Mouse (Mus musculus) lung, postnatal 0 days (tissue): ENCODE results near the gene Olfr1183. TPM values are rescaled to one million over a fixed set of nuclear protein-coding genes. Genes with fewer than 3 reads are reported as not detected.
"Not testable (repeated sequence)": the region's sequence is repeated elsewhere in the genome, so short reads cannot be mapped to it uniquely, and the experiment has no call there.

Source experiments
- ATAC-seq: fragments of 200-750 bp; cut with Nextera tagmentation; 2 replicates; pipeline ENCODE4 v1.8.0; 2017; ENCODE audit warnings: moderate library complexity
- DNase-seq: peaks from one replicate; pipeline ENCODE4 v3.0.0-alpha.2; 2016; ENCODE audit warnings: low spot score
- H3K27ac ChIP-seq: fragments of 300-500 bp; sonication (generic); 2 replicates; pipeline ENCODE4 v1.5.1; 2014; ENCODE audit warnings: antibody characterized with exemption, mild to moderate bottlenecking, low read length, mixed read lengths
- H3K27me3 ChIP-seq: fragments of 300-500 bp; sonication (generic); replicated peaks from 2 replicates; pipeline ENCODE4 v1.6.1; 2014; ENCODE audit warnings: low read length, mixed read lengths; ENCODE audit not compliant: insufficient read depth
- H3K36me3 ChIP-seq: fragments of 300-500 bp; sonication (generic); 2 replicates; pipeline ENCODE4 v1.6.1; 2014; ENCODE audit warnings: low read length, mixed read lengths; ENCODE audit not compliant: insufficient read depth
- H3K4me1 ChIP-seq: fragments of 300-500 bp; sonication (generic); 2 replicates; pipeline ENCODE4 v1.6.1; 2014; ENCODE audit warnings: antibody characterized with exemption, low read depth, low read length, mixed read lengths; ENCODE audit not compliant: insufficient read depth
- H3K4me2 ChIP-seq: fragments of 300-500 bp; sonication (generic); replicated peaks from 2 replicates; pipeline ENCODE4 v1.6.1; 2014; ENCODE audit warnings: low read depth, mild to moderate bottlenecking, low read length, moderate library complexity, mixed read lengths
- H3K4me3 ChIP-seq: fragments of 300-500 bp; sonication (generic); 2 replicates; pipeline ENCODE4 v1.5.1; 2014; ENCODE audit warnings: low read depth, low read length
- H3K9ac ChIP-seq: fragments of 300-500 bp; sonication (generic); replicated peaks from 2 replicates; pipeline ENCODE4 v1.6.1; 2014; ENCODE audit warnings: low read depth, mild to moderate bottlenecking
- H3K9me3 ChIP-seq: fragments of 300-500 bp; sonication (generic); 2 replicates; pipeline ENCODE4 v1.6.1; 2016; ENCODE audit warnings: low read length, mixed read lengths
- CTCF ChIP-seq: IDR thresholded peaks from 2 replicates; pipeline ENCODE4 v1.5.1; 2016; ENCODE audit warnings: antibody characterized with exemption, mild to moderate bottlenecking
- EP300 ChIP-seq: IDR thresholded peaks from 2 replicates; pipeline ENCODE4 v1.6.1; 2016; ENCODE audit warnings: antibody characterized with exemption, mild to moderate bottlenecking, control low read depth
- WGBS: fragments of 180-500 bp; shearing (Covaris S2); extraction: QIAGEN DNeasy Blood & Tissue Kit; methylation state at CpG from one replicate; pipeline ENCODE4 v1.1.7; 2014; 5-methylcytosine and 5-hydroxymethylcytosine counted together
- polyA plus RNA-seq: library from polyadenylated mRNA; unstranded; fragments of >200 nt; fragmentation: Nextera tagmentation; extraction: Ambion mirVana; gene quantifications from 2 replicates; pipeline ENCODE4 v1.2.1, GENCODE M21; 2015

Olfr1183 gene
- not detected in 2 replicates for polyA plus RNA-seq

- H3K4me2 ChIP-seq, H3K27me3 ChIP-seq, DNase-seq, H3K4me1 ChIP-seq, H3K27ac ChIP-seq, H3K36me3 ChIP-seq, H3K9me3 ChIP-seq, H3K9ac ChIP-seq, H3K4me3 ChIP-seq, ATAC-seq: not testable (repeated sequence)
- WGBS: 92% methylated on average over 1 of the region's 1 CpGs
Measured at GRCm38 (mm10) chr2:88454567-88454966, at the start of gene Olfr1183. TSS of gene Olfr1183 (plus strand) at chr2:88454867.

DNA sequence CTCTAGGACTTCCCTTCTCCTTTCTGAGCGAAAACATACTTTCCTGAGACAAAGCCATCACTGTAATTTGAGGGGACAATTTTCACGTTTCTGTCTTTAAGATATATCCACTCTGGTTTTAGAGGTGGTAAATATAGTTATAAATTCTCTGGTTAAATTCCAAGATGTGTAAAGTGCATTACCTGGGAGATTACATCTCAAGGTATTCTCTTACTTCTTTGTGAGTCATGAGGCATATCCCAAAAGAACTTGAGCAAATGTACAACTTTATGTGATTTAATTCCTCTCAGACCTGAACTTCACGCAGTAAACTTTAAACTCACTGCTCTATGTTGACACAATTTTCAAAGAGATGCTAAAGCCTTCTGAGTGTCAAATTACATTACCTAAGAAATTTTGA lies 48.3 kb upstream of the Olfr1183 start, which contains the start of gene Olfr1179:
Gene Olfr1179 (minus strand): TSS at position 101 of the 400 bp plus-strand sequence.
- ATAC-seq (no peak), DNase-seq (no peak)
- 71% methylated on average over 3 of the region's 3 CpGs for WGBS
- TF ChIP-seq CTCF (no peak), EP300 (no peak)
- no peak within 1 kb of the TSS for H3K9ac ChIP-seq
- H3K4me1 ChIP-seq: no peaks in the 10 kb centered on the region
- H3K36me3 ChIP-seq: no peaks in the 10 kb centered on the region
- H3K9me3 ChIP-seq: no peaks in the 10 kb centered on the region
- H3K27me3 ChIP-seq: no peaks in the 10 kb centered on the region
- no peak within 1 kb of the TSS for H3K4me3 ChIP-seq
- H3K4me2 ChIP-seq: no peak within 1 kb of the TSS
- no peak within 1 kb of the TSS for H3K27ac ChIP-seq

- H3K27me3 ChIP-seq: no peaks in the 10 kb centered on the region
- H3K9ac ChIP-seq: no peak within 1 kb of the TSS
- H3K4me3 ChIP-seq: no peak within 1 kb of the TSS
- TF ChIP-seq CTCF: no peak
- no peak for TF ChIP-seq EP300
- no peak within 1 kb of the TSS for H3K27ac ChIP-seq
- 59% methylated on average over 2 of the region's 2 CpGs for WGBS
- DNase-seq (no peak), ATAC-seq (no peak)
- no peak within 1 kb of the TSS for H3K4me2 ChIP-seq
- H3K9me3 ChIP-seq: no peaks in the 10 kb centered on the region
- H3K36me3 ChIP-seq: no peaks in the 10 kb centered on the region
- no peaks in the 10 kb centered on the region for H3K4me1 ChIP-seq
Measured at GRCm38 (mm10) chr2:88419051-88419450, 35.6 kb upstream of the Olfr1183 start, which contains the start of gene Olfr1180. TSS of gene Olfr1180 (minus strand) at chr2:88419151.

DNA sequence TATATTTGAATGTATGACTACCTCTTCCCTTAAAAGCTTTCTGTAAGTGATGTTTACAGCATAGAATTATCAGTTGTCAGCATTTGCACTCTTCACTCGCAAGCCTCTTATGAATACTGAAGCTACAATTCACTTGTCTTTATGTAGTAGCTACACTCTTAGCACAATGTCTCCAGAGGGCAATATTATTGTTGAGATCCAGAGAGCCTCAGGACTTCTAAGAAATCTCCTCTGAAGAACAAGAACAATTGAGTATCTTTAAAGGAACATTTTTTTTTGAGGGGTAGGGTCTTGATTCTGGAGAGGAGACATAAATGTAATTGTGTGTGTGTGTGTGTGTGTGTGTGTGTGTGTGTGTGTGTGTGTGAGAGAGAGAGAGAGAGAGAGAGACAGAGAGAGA lies 28.6 kb upstream of the Olfr1183 start, which contains the start of gene Olfr1181:
Gene Olfr1181 (minus strand): TSS at position 101 of the 400 bp plus-strand sequence.
- DNase-seq (no peak), ATAC-seq (no peak)
- no peaks in the 10 kb centered on the region for H3K9me3 ChIP-seq
- TF ChIP-seq EP300: no peak
- TF ChIP-seq CTCF: no peak
- H3K27me3 ChIP-seq: no peaks in the 10 kb centered on the region
- H3K4me1 ChIP-seq: no peaks in the 10 kb centered on the region
- no peaks in the 10 kb centered on the region for H3K36me3 ChIP-seq
- no peak within 1 kb of the TSS for H3K9ac ChIP-seq
- H3K4me2 ChIP-seq: no peak within 1 kb of the TSS
- no peak within 1 kb of the TSS for H3K4me3 ChIP-seq
- 76% methylated on average over 1 of the region's 1 CpGs for WGBS
- no peak within 1 kb of the TSS for H3K27ac ChIP-seq

DNA sequence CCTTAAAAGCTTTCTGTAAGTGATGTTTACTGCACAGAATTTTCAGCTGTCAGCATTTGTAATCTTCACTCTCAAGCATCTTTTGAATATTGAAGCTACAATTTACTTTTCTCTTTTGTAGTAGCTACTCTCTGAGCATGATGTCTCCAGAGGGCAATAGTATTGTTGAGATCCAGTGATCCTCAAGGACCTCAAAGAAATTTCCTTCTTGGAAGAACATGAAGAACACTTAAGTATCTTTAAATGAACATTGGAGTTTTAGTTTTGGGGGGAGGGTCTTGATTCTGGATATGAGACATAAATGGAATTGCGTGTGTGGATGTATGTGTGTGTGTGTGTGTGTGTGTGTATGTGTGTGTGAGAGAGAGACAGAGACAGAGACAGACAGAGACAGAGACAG lies 5.6 kb upstream of the Olfr1183 start, which contains the start of gene Gm13757:
Gene Gm13757 (minus strand): TSS at position 101 of the 400 bp plus-strand sequence.
- ATAC-seq: no peak
- H3K9ac ChIP-seq: no peak within 1 kb of the TSS
- WGBS: 92% methylated on average over 1 of the region's 1 CpGs

GRCm38 (mm10) chr2:88483298-88483697 lies 28.6 kb downstream of the Olfr1183 start, which contains the start of gene Olfr1184:
TSS of gene Olfr1184 (plus strand) at chr2:88483598.
- Histone ChIP-seq H3K4me3 (no peak within 1 kb of the TSS), H3K9me3 (no peaks in the 10 kb centered on the region)

More for the DNA sequence above, 5.6 kb upstream of the Olfr1183 start, which contains the start of gene Gm13757:
- H3K4me3 ChIP-seq: no peak within 1 kb of the TSS
- H3K27me3 ChIP-seq: no peaks in the 10 kb centered on the region
- no peaks in the 10 kb centered on the region for H3K9me3 ChIP-seq
- no peak within 1 kb of the TSS for H3K4me2 ChIP-seq
- no peaks in the 10 kb centered on the region for H3K36me3 ChIP-seq
- H3K4me1 ChIP-seq: no peaks in the 10 kb centered on the region
- H3K27ac ChIP-seq: no peak within 1 kb of the TSS
- no peak for DNase-seq
- TF ChIP-seq CTCF: no peak
- TF ChIP-seq EP300: no peak

DNA sequence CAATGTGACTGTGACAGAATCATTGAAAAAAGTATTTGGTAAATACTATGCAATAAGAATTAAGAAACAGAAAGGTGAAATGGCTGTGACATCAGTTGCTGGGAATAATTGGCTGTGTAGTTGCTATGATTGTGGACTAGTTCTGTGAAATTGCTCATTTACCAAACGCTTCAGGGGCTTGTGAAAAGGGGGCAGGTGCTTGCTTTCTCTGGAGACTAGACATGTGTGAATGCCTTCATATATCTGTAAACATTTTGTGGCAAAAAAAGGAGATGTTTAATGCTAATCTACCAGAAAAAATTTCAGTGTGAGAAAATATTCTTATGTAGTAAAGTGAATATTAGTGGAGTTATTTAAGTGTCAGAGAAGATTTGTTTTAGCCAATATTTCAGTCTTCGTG lies 38.4 kb downstream of the Olfr1183 start, which contains the start of gene Olfr1185-ps1:
Gene Olfr1185-ps1 (plus strand): TSS at position 301 of the 400 bp plus-strand sequence.
- TF ChIP-seq CTCF (no peak), EP300 (no peak)
- H3K4me2 ChIP-seq: no peak within 1 kb of the TSS
- no peak for ATAC-seq
- 55% methylated on average over 2 of the region's 2 CpGs for WGBS
- no peak within 1 kb of the TSS for H3K4me3 ChIP-seq
- no peaks in the 10 kb centered on the region for H3K36me3 ChIP-seq
- no peak within 1 kb of the TSS for H3K27ac ChIP-seq
- DNase-seq: no peak
- H3K9ac ChIP-seq: no peak within 1 kb of the TSS
- no peaks in the 10 kb centered on the region for H3K9me3 ChIP-seq
- no peaks in the 10 kb centered on the region for H3K4me1 ChIP-seq
- H3K27me3 ChIP-seq: no peaks in the 10 kb centered on the region

More at GRCm38 (mm10) chr2:88483298-88483697, 28.6 kb downstream of the Olfr1183 start, which contains the start of gene Olfr1184:
- Histone ChIP-seq H3K4me2 (no peak within 1 kb of the TSS), H3K36me3 (no peaks in the 10 kb centered on the region), H3K4me1 (no peaks in the 10 kb centered on the region), H3K27me3 (no peaks in the 10 kb centered on the region), H3K27ac (no peak within 1 kb of the TSS), H3K9ac (no peak within 1 kb of the TSS)
- WGBS: 83% methylated on average over 2 of the region's 2 CpGs
- ATAC-seq (no peak), DNase-seq (no peak)
- TF ChIP-seq CTCF (no peak), EP300 (no peak)
